Mouse (Mus musculus) heart, adult 11 months (tissue): Measurements from ENCODE around the gene Ebf3.
A peak's percentile ranks its signal among the peaks of the same experiment; 100 is the strongest.

Source experiments
- DNase-seq: peaks from one replicate; pipeline ENCODE4 v3.0.0; 2022

The Ebf3 gene

GRCm38 (mm10) chr7:137197118-137198030 is 116.9 kb downstream of the Ebf3 start:
- DNase-seq = peak; percentile 88

GRCm38 (mm10) chr7:137196536-137196935 is 117.7 kb downstream of the Ebf3 start:
- peak; percentile 77 for DNase-seq

- DNase-seq = peak; percentile 73
Measured at GRCm38 (mm10) chr7:137192776-137193278, 121.4 kb downstream of the Ebf3 start.

DNA sequence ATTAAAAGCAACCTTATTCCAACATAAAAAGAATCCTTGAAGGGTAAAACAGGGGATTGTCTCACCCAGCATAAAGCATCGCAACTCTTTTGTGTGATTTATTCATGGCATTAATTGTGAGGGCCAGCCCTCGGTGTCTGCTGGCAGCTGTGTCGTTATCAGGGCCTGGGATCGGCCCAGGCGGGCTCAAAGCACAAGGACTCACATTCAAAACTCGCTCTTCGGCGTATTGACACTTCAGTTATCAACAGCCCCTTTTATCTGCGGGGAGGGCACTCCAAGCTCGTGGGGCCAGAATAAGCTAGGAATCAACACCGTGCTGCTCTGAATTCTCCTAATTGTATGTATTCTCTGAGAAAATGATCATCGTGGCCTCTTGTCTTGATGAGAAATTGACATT is 122.4 kb downstream of the Ebf3 start:
- peak; percentile 43 for DNase-seq

- DNase-seq = no peak
Measured at GRCm38 (mm10) chr7:137172278-137172677, 142.0 kb downstream of the Ebf3 start.

- DNase-seq = peak; percentile 94
Measured at GRCm38 (mm10) chr7:137159086-137159485, 155.2 kb downstream of the Ebf3 start.

GRCm38 (mm10) chr7:137154623-137155022 is 159.6 kb downstream of the Ebf3 start:
- no peak for DNase-seq

DNA sequence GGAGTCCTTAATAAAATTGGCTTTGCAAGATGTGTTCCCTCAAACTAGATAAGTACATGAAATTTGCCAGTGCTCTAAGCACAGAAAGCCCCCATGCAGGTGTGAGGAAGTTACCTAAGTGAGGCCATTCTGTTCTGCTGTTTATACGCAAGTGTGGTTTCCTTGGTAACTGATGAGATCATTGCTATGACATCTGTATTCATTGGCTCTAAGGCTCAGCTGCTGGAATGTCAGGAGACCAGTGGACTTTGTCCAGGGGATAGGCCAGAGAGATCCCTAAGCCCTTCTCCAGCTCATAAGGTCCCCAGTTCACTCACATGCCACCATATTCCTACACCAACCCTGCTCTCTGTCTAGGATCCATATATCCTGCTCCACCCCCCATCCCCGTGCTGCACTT is 162.4 kb downstream of the Ebf3 start:
- DNase-seq = no peak

GRCm38 (mm10) chr7:137147101-137147500 is 167.1 kb downstream of the Ebf3 start:
- DNase-seq = no peak
